Mouse (Mus musculus) fat pad, adult 2 months (tissue): Measurements from ENCODE around the gene Tmem120a.

Source experiments
- DNase-seq: peaks from one replicate; pipeline ENCODE4 v3.0.0-alpha.2; 2011; ENCODE audit warnings: low read depth, low spot score; ENCODE audit errors: extremely low read depth

Tmem120a gene

GRCm38 (mm10) chr5:135734057-135734680 lies 10.1 kb downstream of the Tmem120a start:
- DNase-seq: no peak

GRCm38 (mm10) chr5:135733071-135733470 lies 11.2 kb downstream of the Tmem120a start:
- no peak for DNase-seq

- no peak for DNase-seq
These were observed 12.9 kb downstream of the Tmem120a start for GRCm38 (mm10) chr5:135731322-135731721.

- DNase-seq: no peak
These were observed 13.3 kb downstream of the Tmem120a start for GRCm38 (mm10) chr5:135730916-135731315.

GRCm38 (mm10) chr5:135730278-135730677 lies 14.0 kb downstream of the Tmem120a start:
- DNase-seq: no peak

GRCm38 (mm10) chr5:135729351-135729750 lies 14.9 kb downstream of the Tmem120a start:
- DNase-seq: no peak

- no peak for DNase-seq
These were observed 15.9 kb downstream of the Tmem120a start for GRCm38 (mm10) chr5:135728361-135728760.

GRCm38 (mm10) chr5:135727871-135728270 lies 16.4 kb downstream of the Tmem120a start:
- no peak for DNase-seq

GRCm38 (mm10) chr5:135726641-135727346 lies 17.5 kb downstream of the Tmem120a start:
- DNase-seq: no peak

- no peak for DNase-seq
These were observed 18.3 kb downstream of the Tmem120a start for GRCm38 (mm10) chr5:135725991-135726390.

- DNase-seq: no peak
These were observed 18.8 kb downstream of the Tmem120a start for GRCm38 (mm10) chr5:135725391-135725841.

- no peak for DNase-seq
These were observed 19.5 kb downstream of the Tmem120a start for GRCm38 (mm10) chr5:135724536-135725322.

- no peak for DNase-seq
These were observed 21.0 kb downstream of the Tmem120a start for GRCm38 (mm10) chr5:135723165-135723751.

GRCm38 (mm10) chr5:135722121-135722520 lies 22.1 kb downstream of the Tmem120a start:
- DNase-seq: no peak

- DNase-seq: no peak
These were observed 23.2 kb downstream of the Tmem120a start for GRCm38 (mm10) chr5:135721076-135721475.

- DNase-seq: peak; percentile 39
These were observed 24.1 kb downstream of the Tmem120a start for GRCm38 (mm10) chr5:135720121-135720520.

GRCm38 (mm10) chr5:135719586-135720120 lies 24.6 kb downstream of the Tmem120a start:
- DNase-seq: no peak

GRCm38 (mm10) chr5:135715624-135716023 lies 28.6 kb downstream of the Tmem120a start:
- no peak for DNase-seq

GRCm38 (mm10) chr5:135713441-135714218 lies 30.6 kb downstream of the Tmem120a start:
- DNase-seq: no peak

GRCm38 (mm10) chr5:135712803-135713202 lies 31.4 kb downstream of the Tmem120a start:
- DNase-seq: no peak
